ENCODE assay signal across 11 mouse cellular contexts in the genomic region with DNA sequence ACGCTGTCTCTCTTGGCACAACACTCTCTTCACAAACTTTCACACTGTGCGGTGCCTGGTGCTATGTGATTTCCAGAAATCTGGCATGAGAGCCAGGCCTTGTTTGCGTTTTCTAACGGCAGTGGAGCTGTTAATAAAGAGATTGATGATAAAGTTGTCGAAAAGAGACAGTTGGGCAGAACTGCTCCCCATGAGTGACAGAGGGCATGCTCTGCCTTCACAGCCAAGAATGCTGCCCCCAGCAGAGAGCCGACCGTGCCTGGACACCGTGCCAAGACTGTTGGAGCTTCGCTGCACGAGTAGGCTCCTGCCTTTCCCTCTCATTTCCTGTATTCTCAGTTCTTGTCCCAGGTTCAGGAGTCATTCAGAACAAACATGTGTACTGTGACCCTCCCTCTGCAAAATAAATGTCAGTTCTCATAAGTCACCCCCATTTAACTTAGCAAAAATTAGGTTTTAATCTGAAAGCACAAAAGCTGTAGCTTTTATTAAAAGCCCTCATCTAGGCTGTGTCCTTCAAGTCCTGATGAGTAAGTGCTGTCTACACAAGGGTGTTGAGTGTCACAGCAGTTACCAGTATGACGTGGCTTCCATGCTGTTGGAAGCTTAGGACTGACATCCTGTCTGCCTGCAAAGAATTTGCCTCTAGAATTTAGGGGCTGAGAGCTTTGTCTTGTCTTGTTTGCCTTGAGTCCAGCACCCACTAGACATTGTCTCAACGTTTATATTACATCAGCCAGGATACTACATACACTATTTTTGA. TPM values are rescaled to one million over a fixed set of nuclear protein-coding genes. Genes with fewer than 3 reads are reported as not detected.
DNase-seq lines count a peak whose midpoint lies in the region; ATAC-seq lines count a peak whose summit lies in the region.
"Had no signal": no experiment of that assay in that cellular context is flagged by ENCODE, and none has a peak within 500 bp of the region (broad histone marks: within the 10 kb centered on the region; RNA-seq: fewer than 3 reads in every experiment).

No protein-coding gene starts in this region.

- no peaks in the 10 kb centered on the region for H3K27me3 ChIP-seq in hindbrain, embryonic 12.5 days
- no peaks in the 10 kb centered on the region for H3K27me3 ChIP-seq in hindbrain, embryonic 11.5 days (ENCODE audit: control insufficient read depth, insufficient read depth, low read length)
- H3K27me3 ChIP-seq in midbrain, embryonic 15.5 days (replicated peaks), result no peaks in the 10 kb centered on the region
- H3K27me3 ChIP-seq: limb, embryonic 13.5 days; neural tube, embryonic 12.5 days had no signal

- DNase-seq in hindbrain, embryonic 11.5 days (ENCODE audit: low spot score), result no peak
- peak; percentile 75 for DNase-seq in adrenal gland, postnatal 10 days
- DNase-seq in cerebellum, postnatal 10 days, result peak; percentile 89 to 95
- DNase-seq in heart, postnatal 4 days, result peak; percentile 51
- no peak for DNase-seq in urinary bladder, postnatal 14 days (ENCODE audit: low spot score)
- DNase-seq in embryo, embryonic 10 days (ENCODE audit: low spot score), result no peak

- no peak overlapping the region for H3K9ac ChIP-seq in hindbrain, embryonic 12.5 days
- H3K9ac ChIP-seq in hindbrain, embryonic 11.5 days (ENCODE audit: low read depth, low read length), result no peak overlapping the region
- no peak overlapping the region for H3K9ac ChIP-seq in midbrain, embryonic 15.5 days
- H3K9ac ChIP-seq: limb, embryonic 13.5 days; neural tube, embryonic 12.5 days had no signal

- ATAC-seq in hindbrain, embryonic 12.5 days (ENCODE audit: low FRiP score), result no peak
- no peak for ATAC-seq in hindbrain, embryonic 11.5 days (ENCODE audit: low FRiP score)
- ATAC-seq in midbrain, embryonic 15.5 days (replicated peaks), result no peak

- no peak overlapping the region for H3K4me3 ChIP-seq in hindbrain, embryonic 12.5 days
- no peak overlapping the region for H3K4me3 ChIP-seq in hindbrain, embryonic 11.5 days (ENCODE audit: low read depth, low read length)
- no peak overlapping the region for H3K4me3 ChIP-seq in midbrain, embryonic 15.5 days
- H3K4me3 ChIP-seq: limb, embryonic 13.5 days; neural tube, embryonic 12.5 days had no signal

- 68% methylated on average over 12 of the region's 12 CpGs for WGBS in hindbrain, embryonic 12.5 days
- WGBS in hindbrain, embryonic 11.5 days, result 75% methylated on average over 12 of the region's 12 CpGs
- 71% methylated on average over 12 of the region's 12 CpGs for WGBS in midbrain, embryonic 15.5 days

- peaks cover 29% of the 10 kb centered on the region for H3K36me3 ChIP-seq in hindbrain, embryonic 12.5 days
- no peaks in the 10 kb centered on the region; the same call in 1 of the 2 replicates for H3K36me3 ChIP-seq in hindbrain, embryonic 11.5 days (ENCODE audit: control insufficient read depth, insufficient read depth, low read length)
- H3K36me3 ChIP-seq in midbrain, embryonic 15.5 days (replicated peaks), result peaks cover 3% of the 10 kb centered on the region; the same call in 1 of the 2 replicates

- H3K27ac ChIP-seq in hindbrain, embryonic 12.5 days, result peak overlapping the region; percentile 25; the same call in 1 of the 2 replicates
- no peak overlapping the region for H3K27ac ChIP-seq in hindbrain, embryonic 11.5 days (ENCODE audit: low read depth, low read length)
- H3K27ac ChIP-seq in midbrain, embryonic 15.5 days, result no peak overlapping the region; the same call in 1 of the 2 replicates
- H3K27ac ChIP-seq: limb, embryonic 13.5 days; macrophage; neural tube, embryonic 12.5 days had no signal

- 0 out of 2 replicates have a peak, but pooled peaks cover 2% of the 10 kb centered on the region for H3K4me1 ChIP-seq in hindbrain, embryonic 12.5 days
- H3K4me1 ChIP-seq in hindbrain, embryonic 11.5 days (replicated peaks; ENCODE audit: control insufficient read depth, insufficient read depth, low read length), result 0 out of 2 replicates have a peak, but pooled peaks cover 2% of the 10 kb centered on the region
- H3K4me1 ChIP-seq in midbrain, embryonic 15.5 days, result no peaks in the 10 kb centered on the region
- H3K4me1 ChIP-seq: neural tube, embryonic 12.5 days had no signal

- H3K9me3 ChIP-seq in hindbrain, embryonic 12.5 days (replicated peaks), result no peaks in the 10 kb centered on the region
- no peaks in the 10 kb centered on the region for H3K9me3 ChIP-seq in hindbrain, embryonic 11.5 days (ENCODE audit: control insufficient read depth, low read length)
- H3K9me3 ChIP-seq in midbrain, embryonic 15.5 days, result no peaks in the 10 kb centered on the region
- H3K9me3 ChIP-seq: limb, embryonic 13.5 days; neural tube, embryonic 12.5 days had no signal

- H3K4me2 ChIP-seq in hindbrain, embryonic 12.5 days (replicated peaks), result no peak overlapping the region
- H3K4me2 ChIP-seq in hindbrain, embryonic 11.5 days (replicated peaks; ENCODE audit: low read depth, low read length), result no peak overlapping the region
- no peak overlapping the region for H3K4me2 ChIP-seq in midbrain, embryonic 15.5 days
- H3K4me2 ChIP-seq: limb, embryonic 13.5 days; neural tube, embryonic 12.5 days had no signal

RNA-seq across cellular contexts. Expression of a gene that starts 58.9 kb away (rescaled TPM):
- 278 and 308 TPM in 2 replicates for polyA plus RNA-seq in hindbrain, embryonic 12.5 days (2016; fragmentation: Nextera tagmentation; extraction: Ambion mirVana)
- polyA plus RNA-seq in hindbrain, embryonic 11.5 days (2014; fragmentation: Nextera tagmentation; extraction: Ambion mirVana), result 251 and 257 TPM in 2 replicates
- 100 to 1,000 TPM; 165 to 177 TPM for total RNA-seq in adrenal gland, postnatal 10 days (2021)
- total RNA-seq in heart, postnatal 4 days (2021), result 100 to 1,000 TPM; 168 to 174 TPM
- 163 and 167 TPM in 2 replicates for polyA plus RNA-seq in midbrain, embryonic 15.5 days (2015; fragmentation: Nextera tagmentation; extraction: Ambion mirVana)

Comparison
In these comparisons a context has a peak if more than half of its experiments do, and no peak if none do; other contexts are left out.
1. DNase-seq: peak in adrenal gland, postnatal 10 days (single experiment), cerebellum, postnatal 10 days (2 of 2) and heart, postnatal 4 days (single experiment); none in hindbrain, embryonic 11.5 days (single experiment), urinary bladder, postnatal 14 days (single experiment) and embryo, embryonic 10 days (single experiment).